Mouse (Mus musculus) liver, adult 2 months (tissue): ENCODE results near the gene Gm17660. TPM values are rescaled to one million over a fixed set of nuclear protein-coding genes. Genes with fewer than 3 reads are reported as not detected.

Experiments
- DNase-seq: peaks from one replicate; pipeline ENCODE4 v3.0.0-alpha.2; 2011; ENCODE audit warnings: low read depth, low spot score; ENCODE audit errors: extremely low read depth
- H3K27ac ChIP-seq: fragments of 200-500 bp; replicated peaks from 2 replicates; pipeline ENCODE4 v1.5.1; 2012; ENCODE audit warnings: low read depth, mild to moderate bottlenecking, control low read depth, inconsistent platforms, low read length; ENCODE audit not compliant: insufficient read depth
- H3K27me3 ChIP-seq: fragments of 200-500 bp; 2 replicates; pipeline ENCODE4 v1.6.1; 2012; ENCODE audit warnings: mild to moderate bottlenecking, moderate library complexity, low read length, inconsistent platforms; ENCODE audit not compliant: control insufficient read depth, insufficient read depth
- H3K36me3 ChIP-seq: fragments of 200-500 bp; 2 replicates; pipeline ENCODE4 v1.6.1; 2012; ENCODE audit warnings: low read length, inconsistent platforms; ENCODE audit not compliant: control insufficient read depth, insufficient read depth
- H3K4me1 ChIP-seq: fragments of 200-500 bp; 2 replicates; pipeline ENCODE4 v1.6.1; 2011; ENCODE audit warnings: low read length; ENCODE audit not compliant: control insufficient read depth, insufficient read depth
- H3K4me3 ChIP-seq: fragments of 200-500 bp; 2 replicates; pipeline ENCODE4 v1.5.1; 2011; ENCODE audit warnings: low read depth, mild to moderate bottlenecking, control low read depth, low read length, moderate library complexity; ENCODE audit not compliant: insufficient read depth
- H3K79me2 ChIP-seq: fragments of 200-500 bp; 2 replicates; pipeline ENCODE4 v1.6.1; 2012; ENCODE audit warnings: inconsistent platforms, mild to moderate bottlenecking, low read length, moderate library complexity; ENCODE audit not compliant: control insufficient read depth, insufficient read depth
- H3K9ac ChIP-seq: fragments of 200-500 bp; 2 replicates; pipeline ENCODE4 v1.6.1; 2012; ENCODE audit warnings: low read depth, mild to moderate bottlenecking, control low read depth, inconsistent platforms, low read length
- CTCF ChIP-seq: fragments of 200-500 bp; IDR thresholded peaks from 2 replicates; pipeline ENCODE4 v1.5.1; 2011; ENCODE audit warnings: low read depth, low read length, control low read depth
- POLR2A ChIP-seq: fragments of 200-500 bp; IDR thresholded peaks from 2 replicates; pipeline ENCODE4 v1.6.1; 2011; ENCODE audit warnings: low read length, control low read depth; ENCODE audit not compliant: insufficient read depth; ENCODE audit errors: extremely low read depth
- WGBS: fragments of 180-500 bp; shearing (Covaris S2); methylation state at CpG from one replicate; pipeline ENCODE4 v1.1.7; 2018; 5-methylcytosine and 5-hydroxymethylcytosine counted together
- polyA plus RNA-seq: library from polyadenylated mRNA; depleted of rRNA; stranded (reverse); fragments of >200 nt; gene quantifications from 2 replicates; pipeline ENCODE4 v1.2.3, GENCODE M21; 2012; rRNA removed
- total RNA-seq: library from RNA; depleted of rRNA; stranded (reverse); fragments of >200 nt; gene quantifications from 2 replicates; pipeline ENCODE4 v1.2.3, GENCODE M21; 2014; rRNA removed

Gm17660 gene
- total and polyA plus RNA-seq, 2 experiments, result not detected

GRCm38 (mm10) chr5:104022558-104022957 is 54.9 kb downstream of the Gm17660 start:
- 65% methylated on average over 5 of the region's 5 CpGs for WGBS
- Histone ChIP-seq H3K9ac (no peak overlapping the region), H3K27me3 (no peaks in the 10 kb centered on the region), H3K36me3 (peaks cover 5% of the 10 kb centered on the region; the same call in 1 of the 2 replicates), H3K79me2 (peaks cover 24% of the 10 kb centered on the region), H3K4me3 (no peak overlapping the region), H3K27ac (no peak overlapping the region; the same call in 1 of the 2 replicates), H3K4me1 (peaks cover 19% of the 10 kb centered on the region)
- no peak for DNase-seq
- no peak for TF ChIP-seq POLR2A
- TF ChIP-seq CTCF, result no peak

- Histone ChIP-seq H3K4me3 (peak within 1 kb of the TSS; percentile 35), H3K79me2 (peaks cover 27% of the 10 kb centered on the region), H3K27me3 (no peaks in the 10 kb centered on the region), H3K9ac (peak within 1 kb of the TSS; percentile 73), H3K27ac (peak within 1 kb of the TSS; percentile 81), H3K4me1 (peaks cover 19% of the 10 kb centered on the region), H3K36me3 (peaks cover 12% of the 10 kb centered on the region; the same call in 1 of the 2 replicates)
- WGBS, result under 1% methylated on average over 31 of the region's 31 CpGs
- DNase-seq, result peak; percentile 90
- TF ChIP-seq CTCF, result 0 out of 2 replicates have a peak, but pooled peaks have one; percentile 1
- peak; percentile 56 for TF ChIP-seq POLR2A
Observed at GRCm38 (mm10) chr5:104021597-104022378, 55.6 kb downstream of the Gm17660 start, which contains the start of gene Hsd17b11. TSS of gene Hsd17b11 (minus strand) at chr5:104021919.

Other genes starting within 250 kb of the Gm17660 start
- 2.6 and 2.8 TPM in 2 replicates for gene Klhl8, start 166.3 kb downstream of the Gm17660 start, total RNA-seq
- gene Klhl8, start 166.3 kb downstream of the Gm17660 start, polyA plus RNA-seq, result 1.2 and 1.3 TPM in 2 replicates
- gene Hsd17b13, start 100.2 kb downstream of the Gm17660 start, total RNA-seq, result 252 and 339 TPM in 2 replicates
- gene Hsd17b13, start 100.2 kb downstream of the Gm17660 start, polyA plus RNA-seq, result 179 and 226 TPM in 2 replicates
- 119 and 154 TPM in 2 replicates for gene Hsd17b11, start 55.7 kb downstream of the Gm17660 start, total RNA-seq
- gene Hsd17b11, start 55.7 kb downstream of the Gm17660 start, polyA plus RNA-seq, result 72.7 and 78.8 TPM in 2 replicates
- gene Nudt9, start 31.3 kb downstream of the Gm17660 start, total RNA-seq, result 36.6 and 40.3 TPM in 2 replicates
- 39.7 and 48.5 TPM in 2 replicates for gene Nudt9, start 31.3 kb downstream of the Gm17660 start, polyA plus RNA-seq
- 4.9 and 5.0 TPM in 2 replicates for gene Sparcl1, start 36.1 kb upstream of the Gm17660 start, total RNA-seq
- gene Sparcl1, start 36.1 kb upstream of the Gm17660 start, polyA plus RNA-seq, result 2.2 and 3.0 TPM in 2 replicates
- gene Dspp, start 93.1 kb upstream of the Gm17660 start, total RNA-seq, result not detected in 2 replicates
- gene Dspp, start 93.1 kb upstream of the Gm17660 start, polyA plus RNA-seq, result not detected in 2 replicates
- not detected in 2 replicates for gene Dmp1, start 125.0 kb upstream of the Gm17660 start, total RNA-seq
- gene Dmp1, start 125.0 kb upstream of the Gm17660 start, polyA plus RNA-seq, result not detected in 2 replicates
- not detected in 2 replicates for gene Ibsp, start 221.6 kb upstream of the Gm17660 start, total RNA-seq
- gene Ibsp, start 221.6 kb upstream of the Gm17660 start, polyA plus RNA-seq, result not detected in 2 replicates
- not detected in 2 replicates for gene Mepe, start 247.7 kb upstream of the Gm17660 start, total RNA-seq
- not detected in 2 replicates for gene Mepe, start 247.7 kb upstream of the Gm17660 start, polyA plus RNA-seq